Mouse (Mus musculus) layer of hippocampus, postnatal 10 days (tissue): Measurements from ENCODE around the gene Gramd1b. TPM values are rescaled to one million over a fixed set of nuclear protein-coding genes. Genes with fewer than 3 reads are reported as not detected.

Experiments used
- DNase-seq, 2 experiments: peaks; one replicate each; pipeline ENCODE4 v3.0.0; 2021; ENCODE audit warnings: low spot score in 2 of 2
- total RNA-seq, 2 experiments: library from RNA; stranded (reverse); gene quantifications; 2 replicates each; pipeline ENCODE4 v1.2.3; 2021

Gene Gramd1b
- total RNA-seq, 2 experiments from 2014 or later: 122 to 128 TPM

DNA sequence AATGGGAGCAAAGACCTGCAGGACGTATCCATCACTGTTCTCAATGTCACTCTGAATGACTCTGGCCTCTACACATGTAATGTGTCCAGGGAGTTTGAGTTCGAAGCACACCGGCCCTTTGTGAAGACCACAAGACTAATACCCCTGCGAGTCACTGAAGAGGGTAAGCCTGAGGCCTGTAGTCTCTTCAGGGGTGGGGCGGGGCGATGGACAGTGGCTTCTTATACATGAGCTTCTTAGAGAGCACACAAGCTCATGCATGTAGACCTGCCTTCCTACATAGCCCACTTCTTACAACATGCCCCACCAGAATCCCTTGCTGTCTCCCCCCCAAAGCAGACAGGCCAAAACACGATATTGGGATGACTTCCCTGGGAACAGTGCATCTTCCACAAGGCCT, 251.7 kb downstream of the Gramd1b start:
- no peak for DNase-seq

GRCm38 (mm10) chr9:40277671-40278070, 253.5 kb downstream of the Gramd1b start:
- no peak for DNase-seq

- DNase-seq: no peak
Observed at GRCm38 (mm10) chr9:40275904-40276303, 255.3 kb downstream of the Gramd1b start.

- DNase-seq: no peak
Observed at GRCm38 (mm10) chr9:40272822-40273221, 258.4 kb downstream of the Gramd1b start.

- no peak for DNase-seq
Observed at GRCm38 (mm10) chr9:40271075-40271474, 260.1 kb downstream of the Gramd1b start.

- DNase-seq: no peak
Observed at GRCm38 (mm10) chr9:40269880-40270279, 261.3 kb downstream of the Gramd1b start.

DNA sequence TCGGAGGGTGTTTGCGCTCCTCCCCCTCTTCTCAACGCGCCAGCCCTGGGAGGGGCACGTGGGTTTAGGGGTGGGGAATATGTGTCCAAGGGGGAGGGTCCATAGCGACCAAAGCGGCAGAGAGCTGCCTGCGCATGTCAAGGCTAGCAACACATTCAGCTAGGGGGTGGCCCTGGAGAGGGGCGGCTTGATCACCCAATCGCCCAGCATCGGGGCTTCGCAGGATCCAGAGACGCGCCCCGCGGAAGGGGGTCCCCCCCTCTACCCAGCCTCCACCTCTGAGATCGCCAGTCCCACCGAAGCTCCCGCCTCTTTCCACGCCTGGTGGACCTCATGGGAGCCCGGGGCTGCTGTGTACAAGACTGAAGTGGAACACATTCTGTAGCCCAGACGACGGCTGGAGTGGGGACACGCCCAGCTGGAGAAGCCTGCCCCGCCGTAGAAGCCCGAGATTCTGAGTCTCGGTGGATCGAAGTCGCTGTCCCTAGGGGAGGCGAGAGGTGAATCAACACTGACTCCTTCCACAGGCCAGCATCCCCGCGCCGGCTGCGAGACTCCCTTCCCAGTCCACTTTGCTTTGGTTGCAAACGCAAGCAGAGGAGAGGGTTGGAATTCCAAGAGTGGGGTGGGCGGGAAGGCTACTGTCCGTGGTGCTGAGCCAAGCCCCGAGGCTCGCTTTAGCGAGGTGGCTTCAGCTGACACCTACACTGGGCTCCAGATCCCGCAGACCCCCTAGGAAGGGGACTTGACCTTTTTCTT, 261.9 kb downstream of the Gramd1b start, which contains the start of gene Scn3b:
Gene Scn3b, plus strand, starts transcription at position 115 of the 759 bp plus-strand sequence.
- peak; percentile 78 to 86 for DNase-seq

DNA sequence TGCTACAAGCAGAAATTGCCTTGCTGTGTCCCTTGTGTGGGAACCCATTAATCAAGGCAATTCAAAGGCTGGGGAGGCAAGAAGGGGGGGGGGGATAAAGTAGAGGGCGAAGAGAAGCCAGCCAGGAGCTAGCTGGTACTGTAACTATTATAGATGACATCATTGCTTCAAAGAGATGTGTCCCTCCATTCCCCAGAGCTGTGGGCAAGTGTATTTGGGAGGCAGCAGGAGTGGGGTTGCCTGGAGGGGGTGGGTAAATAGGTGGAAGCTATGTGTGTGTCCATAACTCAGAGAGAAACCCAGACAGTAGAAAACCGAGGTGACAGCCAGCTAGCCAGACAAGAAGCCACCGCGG, 262.5 kb downstream of the Gramd1b start:
- no peak for DNase-seq

DNA sequence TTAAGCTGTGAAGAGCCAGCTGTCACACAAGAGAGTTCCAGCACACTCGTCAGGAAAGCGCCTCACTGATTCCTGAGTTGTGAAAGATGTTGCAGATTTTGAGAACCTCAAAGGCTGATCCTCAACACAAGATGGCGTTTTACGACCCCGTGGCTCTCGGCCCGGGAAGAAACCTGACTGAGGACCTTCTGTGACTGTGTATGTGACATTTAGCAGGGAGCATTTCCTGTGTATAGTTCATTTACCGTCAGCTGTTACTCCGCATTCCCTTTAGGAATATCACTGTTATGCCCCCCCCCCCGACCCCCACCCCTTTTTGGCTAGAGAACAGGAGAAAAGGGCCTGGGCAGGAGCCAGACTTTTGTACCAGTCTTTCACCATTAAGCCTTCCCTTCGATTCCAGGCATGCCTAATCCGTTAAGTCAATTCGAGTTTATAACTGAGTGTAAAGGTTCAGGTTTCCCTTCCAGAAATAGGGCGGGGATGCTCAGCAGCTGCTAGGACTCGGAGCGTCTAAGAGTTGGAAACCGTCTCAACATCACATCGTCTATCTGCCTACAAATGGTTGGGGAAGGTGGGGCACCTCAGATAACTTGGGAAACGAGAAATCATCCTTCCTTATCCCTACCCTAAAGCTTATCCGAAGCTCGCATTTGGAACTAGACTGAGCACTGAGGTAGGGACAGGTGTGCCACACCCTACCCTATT, 263.0 kb downstream of the Gramd1b start:
- no peak for DNase-seq

DNA sequence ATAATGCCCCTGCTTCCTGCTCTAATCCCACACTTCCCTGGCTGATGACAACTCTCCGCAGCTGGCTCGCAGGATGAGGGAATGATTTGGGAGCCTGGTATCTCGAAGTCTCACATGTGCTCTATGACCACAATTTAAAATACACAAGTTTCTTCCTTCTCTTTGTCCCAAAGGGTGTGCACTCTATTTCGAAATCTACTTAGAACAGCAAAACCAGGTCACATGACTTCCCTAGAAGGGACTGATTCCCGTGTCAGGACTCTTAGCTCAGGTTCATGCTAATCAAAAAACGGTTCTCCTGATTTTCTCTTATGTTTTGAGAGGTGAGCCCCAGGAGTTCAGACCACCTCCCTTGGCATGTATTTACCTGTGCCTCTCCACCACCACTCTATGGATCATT, 267.3 kb downstream of the Gramd1b start:
- DNase-seq: no peak

GRCm38 (mm10) chr9:40252459-40252858, 278.7 kb downstream of the Gramd1b start:
- DNase-seq: no peak

GRCm38 (mm10) chr9:40249106-40249505, 282.1 kb downstream of the Gramd1b start:
- DNase-seq: no peak

DNA sequence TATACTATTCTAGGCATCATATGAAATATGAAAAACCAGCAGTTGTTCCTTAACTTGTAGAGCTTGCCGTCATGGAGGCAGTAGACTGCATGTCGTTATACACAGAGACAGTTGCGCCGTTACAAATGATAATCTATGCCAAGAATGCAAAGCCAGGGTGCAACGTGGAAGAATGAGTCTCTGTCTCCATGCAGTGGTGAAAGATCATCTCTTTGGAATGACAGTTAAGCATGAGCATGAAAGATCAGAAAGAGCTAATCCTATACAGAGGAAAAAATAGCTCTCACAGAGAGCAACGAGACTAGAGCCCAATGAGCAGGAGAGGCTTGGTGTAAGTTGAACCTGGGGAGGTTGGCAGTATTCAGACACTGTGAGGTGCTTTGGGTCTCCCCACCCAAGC, 284.5 kb downstream of the Gramd1b start:
- DNase-seq: no peak

GRCm38 (mm10) chr9:40245974-40246665, 285.1 kb downstream of the Gramd1b start:
- no peak for DNase-seq

DNA sequence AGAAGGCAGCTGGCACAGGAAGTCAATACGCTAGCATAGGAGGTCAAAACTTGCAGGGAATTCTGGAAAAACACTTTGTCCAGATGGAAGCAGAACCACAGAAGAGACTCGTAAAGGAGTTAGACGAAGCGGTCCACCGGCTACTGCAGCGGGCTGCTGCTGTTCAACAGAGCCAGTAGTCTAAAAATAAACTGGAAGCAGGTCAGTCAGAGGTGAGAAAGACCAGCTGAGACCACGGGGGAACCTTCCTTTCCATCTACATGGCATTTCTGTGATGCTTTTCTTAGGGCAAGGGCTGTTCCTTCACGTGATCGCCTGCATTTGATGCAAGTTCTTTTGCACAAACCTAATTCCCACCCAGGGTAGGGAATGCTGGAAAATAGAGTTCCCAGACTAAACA, 285.7 kb downstream of the Gramd1b start:
- DNase-seq: no peak

Other genes with a start within 250 kb of the Gramd1b start
- not detected for gene Gm21915, start 139.2 kb upstream of the Gramd1b start, total RNA-seq
- 10 to 100 TPM; 46.5 to 46.6 TPM for gene Clmp, start 154.6 kb upstream of the Gramd1b start, total RNA-seq